Comparison of ENCODE assay signal across 8 mouse cellular contexts in genomic region chr19:53390495-53391007, GRCm38 (mm10). TPM values are rescaled to one million over a fixed set of nuclear protein-coding genes. Genes with fewer than 3 reads are reported as not detected.
A peak's percentile ranks its signal among the peaks of the same experiment; 100 is the strongest.
DNase-seq lines count a peak whose midpoint lies in the region; ATAC-seq lines count a peak whose summit lies in the region.

Gene Smndc1, minus strand, starts transcription at chr19:53390578.

- DNase-seq in adipocyte (ENCODE audit: low spot score): peak; percentile 99
- peak; percentile 100 for DNase-seq in embryo, embryonic 10 days (ENCODE audit: low spot score)
- peak; percentile 98 for DNase-seq in gastrocnemius, postnatal 10 days
- DNase-seq in induced T-regulatory cell, adult 2 months (ENCODE audit: low read depth): peak; percentile 100
- peak; percentile 99 for DNase-seq in left cerebral cortex, adult 9 months (ENCODE audit: low spot score in 2 of 2)
- peak; percentile 100 for DNase-seq in right cerebral cortex, postnatal 14 days
- DNase-seq in urinary bladder, postnatal 36 days (ENCODE audit: low spot score in 2 of 2): peak; percentile 97 to 99

- ATAC-seq in megakaryocyte progenitor cell, adult 5-6 weeks (replicated peaks; ENCODE audit: poor library complexity): peak; percentile 91

RNA-seq across cellular contexts. Expression of gene Smndc1, which starts in this region (rescaled TPM):
- total RNA-seq in gastrocnemius, postnatal 10 days (2021): 10 to 100 TPM; 27.3 to 34.7 TPM
- total RNA-seq in megakaryocyte progenitor cell, adult 5-6 weeks (2015): 83.2 and 83.5 TPM in 2 replicates
- total RNA-seq in megakaryocyte progenitor cell, adult 5-6 weeks (2017): 32.3 and 42.5 TPM in 2 replicates

Comparison
In these comparisons a context has a peak if more than half of its experiments do, and no peak if none do; other contexts are left out.
1. Peak in every context shown above with its lines: DNase-seq and ATAC-seq.